Mouse (Mus musculus): ENCODE measurements around the gene Spef2.

- TF ChIP-seq CTCF (IDR thresholded peaks at IDR 0.05; ENCODE audit: low read depth, low read length) (no peak), POLR2A (IDR thresholded peaks at IDR 0.05; ENCODE audit: extremely low read depth, insufficient read depth, low read length) (no peak)
These were observed 65.2 kb downstream of the Spef2 start for GRCm38 (mm10) chr15:9683485-9683884.
